Mouse (Mus musculus) limb, embryonic 13.5 days (tissue): ENCODE measurements around the gene Setd1a. TPM values are rescaled to one million over a fixed set of nuclear protein-coding genes. Genes with fewer than 3 reads are reported as not detected.
A peak's percentile ranks its signal among the peaks of the same experiment; 100 is the strongest.

Experiments used
- ATAC-seq: fragments of 200-750 bp; cut with Nextera tagmentation; 2 replicates; pipeline ENCODE4 v1.8.0; 2017; ENCODE audit warnings: low read depth, moderate number of reproducible peaks, moderate TSS enrichment; ENCODE audit not compliant: low FRiP score
- H3K27ac ChIP-seq: fragments of 300-500 bp; sonication (generic); 2 replicates; pipeline ENCODE4 v1.5.1; 2015; ENCODE audit warnings: inconsistent platforms, mild to moderate bottlenecking, moderate library complexity
- H3K27me3 ChIP-seq: fragments of 300-500 bp; sonication (generic); 2 replicates; pipeline ENCODE4 v1.6.1; 2015; ENCODE audit warnings: mild to moderate bottlenecking, inconsistent platforms
- H3K36me3 ChIP-seq: fragments of 300-500 bp; sonication (generic); 2 replicates; pipeline ENCODE4 v1.6.1; 2015; ENCODE audit warnings: inconsistent platforms, mild to moderate bottlenecking, moderate library complexity
- H3K4me1 ChIP-seq: fragments of 300-500 bp; sonication (generic); 2 replicates; pipeline ENCODE4 v1.6.1; 2015; ENCODE audit warnings: inconsistent platforms
- H3K4me2 ChIP-seq: fragments of 300-500 bp; sonication (generic); replicated peaks from 2 replicates; pipeline ENCODE4 v1.6.1; 2015; ENCODE audit warnings: inconsistent platforms, mild to moderate bottlenecking, moderate library complexity
- H3K4me3 ChIP-seq: fragments of 300-500 bp; sonication (generic); 2 replicates; pipeline ENCODE4 v1.5.1; 2015; ENCODE audit warnings: moderate library complexity, mild to moderate bottlenecking, inconsistent platforms
- H3K9ac ChIP-seq: fragments of 300-500 bp; sonication (generic); 2 replicates; pipeline ENCODE4 v1.6.1; 2015; ENCODE audit warnings: mild to moderate bottlenecking, inconsistent platforms
- H3K9me3 ChIP-seq: fragments of 300-500 bp; sonication (generic); 2 replicates; pipeline ENCODE4 v1.6.1; 2016; ENCODE audit warnings: inconsistent platforms
- WGBS: fragments of 180-500 bp; shearing (Covaris S2); methylation state at CpG from one replicate; pipeline ENCODE4 v1.1.7; 2015; 5-methylcytosine and 5-hydroxymethylcytosine counted together
- polyA plus RNA-seq: library from polyadenylated mRNA; unstranded; fragments of >200 nt; fragmentation: Nextera tagmentation; extraction: Ambion mirVana; gene quantifications from 2 replicates; pipeline ENCODE4 v1.2.1, GENCODE M21; 2015

Setd1a gene
- polyA plus RNA-seq, 1 experiment from 2014 or later, result 30.8 TPM

- H3K36me3 ChIP-seq, result peaks cover 42% of the 10 kb centered on the region
- peak overlapping the region; percentile 92 for H3K9ac ChIP-seq
- H3K4me2 ChIP-seq, result peak overlapping the region; percentile 81
- peak overlapping the region; percentile 74 for H3K4me3 ChIP-seq
- H3K4me1 ChIP-seq, result peaks cover 30% of the 10 kb centered on the region
- no peaks in the 10 kb centered on the region for H3K27me3 ChIP-seq
- H3K27ac ChIP-seq, result peak overlapping the region; percentile 97
- WGBS, result under 1% methylated on average over 62 of the region's 70 CpGs
- no peaks in the 10 kb centered on the region for H3K9me3 ChIP-seq
- ATAC-seq, result peak; percentile 91
Observed at GRCm38 (mm10) chr7:127776878-127777473, 506 bp downstream of the Setd1a start.

DNA sequence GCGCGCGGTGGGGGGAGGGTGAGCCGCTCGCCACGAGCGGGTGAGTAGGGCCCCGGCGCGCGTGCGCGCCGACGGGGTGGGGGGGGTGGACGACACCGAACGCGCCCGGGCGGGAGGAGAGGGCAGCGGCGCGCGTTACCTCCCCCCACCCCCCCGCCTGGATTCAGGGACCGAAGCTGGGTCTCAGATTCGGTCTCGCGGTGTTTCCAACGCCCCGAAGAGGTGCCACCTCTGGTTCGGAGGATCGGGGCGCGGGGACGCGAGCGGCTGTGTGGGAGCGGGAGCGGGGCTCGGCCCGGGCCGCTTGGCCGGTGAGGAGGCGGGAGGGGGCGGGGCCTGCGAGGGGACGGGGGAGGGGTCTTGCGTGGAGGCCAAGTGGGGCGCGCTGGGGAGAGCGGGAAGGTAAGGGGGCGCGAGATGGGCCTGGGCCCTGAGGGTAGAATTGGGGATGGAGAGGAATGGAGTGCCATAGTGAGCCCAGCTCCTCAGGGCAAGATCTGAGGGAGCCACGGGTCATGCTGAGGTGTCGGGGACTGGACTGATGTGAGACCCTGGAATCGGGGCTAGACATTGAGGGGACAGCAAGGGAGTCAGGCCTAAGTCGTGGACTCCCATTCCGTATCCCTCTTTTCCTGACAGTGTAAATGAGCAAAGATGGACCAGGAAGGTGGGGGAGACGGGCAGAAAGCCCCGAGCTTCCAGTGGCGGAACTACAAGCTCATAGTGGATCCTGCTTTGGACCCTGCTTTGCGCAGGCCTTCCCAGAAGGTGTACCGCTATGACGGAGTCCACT lies 1.2 kb downstream of the Setd1a start:
- peak overlapping the region; percentile 74 for H3K4me3 ChIP-seq
- peak; percentile 48 for ATAC-seq
- 3% methylated on average over 38 of the region's 66 CpGs for WGBS
- H3K36me3 ChIP-seq, result peaks cover 49% of the 10 kb centered on the region
- peak overlapping the region; percentile 81 for H3K4me2 ChIP-seq
- peak overlapping the region; percentile 92 for H3K9ac ChIP-seq
- no peaks in the 10 kb centered on the region for H3K9me3 ChIP-seq
- peak overlapping the region; percentile 97 for H3K27ac ChIP-seq
- no peaks in the 10 kb centered on the region for H3K27me3 ChIP-seq
- peaks cover 30% of the 10 kb centered on the region for H3K4me1 ChIP-seq

GRCm38 (mm10) chr7:127778350-127778749 lies 1.9 kb downstream of the Setd1a start:
- no peak for ATAC-seq
- H3K9me3 ChIP-seq, result no peaks in the 10 kb centered on the region
- H3K27ac ChIP-seq, result peak overlapping the region; percentile 97; the same call in 1 of the 2 replicates
- H3K9ac ChIP-seq, result peak overlapping the region; percentile 92
- peaks cover 30% of the 10 kb centered on the region for H3K4me1 ChIP-seq
- H3K4me2 ChIP-seq, result peak overlapping the region; percentile 81
- H3K27me3 ChIP-seq, result no peaks in the 10 kb centered on the region
- peak overlapping the region; percentile 74 for H3K4me3 ChIP-seq
- H3K36me3 ChIP-seq, result peaks cover 55% of the 10 kb centered on the region
- 82% methylated on average over 4 of the region's 4 CpGs for WGBS

DNA sequence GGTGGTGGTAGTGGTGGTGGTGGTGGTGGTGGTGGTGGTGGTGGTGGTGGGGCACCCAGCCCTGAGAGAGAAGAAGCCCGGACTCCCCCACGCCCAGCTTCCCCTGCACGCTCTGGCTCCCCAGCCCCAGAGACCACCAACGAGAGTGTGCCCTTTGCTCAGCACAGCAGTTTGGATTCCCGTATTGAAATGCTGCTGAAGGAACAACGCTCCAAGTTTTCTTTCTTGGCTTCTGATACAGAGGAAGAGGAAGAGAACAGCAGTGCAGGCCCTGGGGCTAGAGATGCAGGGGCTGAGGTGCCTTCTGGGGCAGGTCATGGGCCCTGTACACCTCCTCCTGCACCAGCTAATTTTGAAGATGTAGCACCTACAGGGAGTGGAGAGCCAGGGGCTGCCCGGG lies 8.8 kb downstream of the Setd1a start, which contains the start of gene Gm49388:
TSS of gene Gm49388 (plus strand) at position 301 of the 400 bp plus-strand sequence.
- no peak within 1 kb of the TSS for H3K4me2 ChIP-seq
- no peaks in the 10 kb centered on the region for H3K27me3 ChIP-seq
- no peak within 1 kb of the TSS for H3K9ac ChIP-seq
- WGBS, result 91% methylated on average over 7 of the region's 7 CpGs
- H3K36me3 ChIP-seq, result peaks cover 99% of the 10 kb centered on the region
- ATAC-seq, result no peak
- H3K27ac ChIP-seq, result no peak within 1 kb of the TSS
- H3K4me1 ChIP-seq, result no peaks in the 10 kb centered on the region
- no peak within 1 kb of the TSS for H3K4me3 ChIP-seq
- no peaks in the 10 kb centered on the region for H3K9me3 ChIP-seq

DNA sequence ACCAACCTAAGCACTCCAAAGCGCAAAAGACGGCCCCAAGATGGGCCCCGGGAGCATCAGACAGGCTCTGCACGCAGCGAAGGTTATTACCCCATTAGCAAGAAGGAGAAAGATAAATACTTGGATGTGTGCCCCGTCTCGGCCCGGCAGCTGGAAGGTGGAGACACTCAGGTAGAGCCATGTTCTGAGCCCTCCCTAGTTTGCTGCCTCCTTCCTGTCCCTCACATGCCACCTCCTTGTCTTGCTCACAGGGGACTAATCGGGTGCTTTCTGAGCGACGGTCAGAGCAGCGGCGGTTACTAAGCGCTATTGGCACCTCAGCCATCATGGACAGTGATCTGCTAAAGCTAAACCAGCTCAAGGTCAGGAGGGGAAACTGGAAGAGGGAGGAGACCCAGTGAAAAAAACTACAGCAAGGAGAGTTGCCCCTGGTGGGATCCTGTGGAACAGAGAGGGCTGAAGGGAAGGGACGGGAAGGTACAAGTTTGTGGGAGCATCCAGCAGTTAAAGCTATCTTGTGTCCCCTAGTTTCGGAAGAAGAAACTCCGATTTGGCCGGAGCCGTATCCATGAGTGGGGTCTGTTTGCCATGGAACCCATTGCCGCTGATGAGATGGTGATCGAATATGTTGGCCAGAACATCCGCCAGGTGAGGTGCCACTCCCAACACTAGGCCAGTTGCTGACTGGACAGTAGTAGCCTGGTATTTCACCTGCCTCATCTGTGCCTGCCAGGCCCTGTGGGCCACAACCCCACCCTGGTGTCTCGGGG lies 20.8 kb downstream of the Setd1a start:
- no peak overlapping the region for H3K27ac ChIP-seq
- WGBS, result 91% methylated on average over 23 of the region's 23 CpGs
- H3K36me3 ChIP-seq, result peaks cover 90% of the 10 kb centered on the region
- H3K9ac ChIP-seq, result no peak overlapping the region
- ATAC-seq, result no peak
- no peak overlapping the region for H3K4me3 ChIP-seq
- H3K4me2 ChIP-seq, result no peak overlapping the region
- H3K9me3 ChIP-seq, result no peaks in the 10 kb centered on the region
- no peaks in the 10 kb centered on the region for H3K27me3 ChIP-seq
- peaks cover 16% of the 10 kb centered on the region; the same call in 1 of the 2 replicates for H3K4me1 ChIP-seq

- Histone ChIP-seq H3K27ac (no peak overlapping the region), H3K36me3 (peaks cover 89% of the 10 kb centered on the region), H3K4me2 (no peak overlapping the region), H3K4me3 (no peak overlapping the region), H3K27me3 (no peaks in the 10 kb centered on the region), H3K9ac (no peak overlapping the region), H3K4me1 (peaks cover 16% of the 10 kb centered on the region; the same call in 1 of the 2 replicates), H3K9me3 (no peaks in the 10 kb centered on the region)
- no peak for ATAC-seq
- 88% methylated on average over 4 of the region's 4 CpGs for WGBS
Observed at GRCm38 (mm10) chr7:127798591-127798990, 22.1 kb downstream of the Setd1a start.

DNA sequence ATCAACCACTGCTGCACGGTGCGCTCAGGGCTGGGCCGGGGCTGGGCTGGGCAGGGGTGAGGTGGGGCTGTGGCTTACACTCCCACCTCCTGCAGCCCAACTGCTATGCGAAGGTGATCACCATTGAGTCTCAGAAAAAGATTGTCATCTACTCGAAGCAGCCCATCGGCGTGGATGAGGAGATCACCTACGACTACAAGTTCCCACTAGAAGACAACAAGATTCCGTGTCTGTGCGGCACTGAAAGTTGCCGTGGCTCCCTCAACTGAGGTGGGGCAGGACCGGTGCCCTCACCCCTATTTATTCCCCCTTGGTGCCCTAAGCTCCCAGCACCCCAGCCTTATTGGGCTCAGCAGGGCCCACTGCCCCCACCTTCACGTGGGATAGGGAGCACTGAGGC lies 22.7 kb downstream of the Setd1a start:
- 86% methylated on average over 13 of the region's 13 CpGs for WGBS
- Histone ChIP-seq H3K9ac (no peak overlapping the region), H3K4me3 (no peak overlapping the region), H3K9me3 (no peaks in the 10 kb centered on the region), H3K4me2 (no peak overlapping the region), H3K27ac (peak overlapping the region; percentile 10; the same call in 1 of the 2 replicates), H3K36me3 (peaks cover 89% of the 10 kb centered on the region), H3K27me3 (no peaks in the 10 kb centered on the region), H3K4me1 (peaks cover 16% of the 10 kb centered on the region; the same call in 1 of the 2 replicates)
- ATAC-seq, result no peak

DNA sequence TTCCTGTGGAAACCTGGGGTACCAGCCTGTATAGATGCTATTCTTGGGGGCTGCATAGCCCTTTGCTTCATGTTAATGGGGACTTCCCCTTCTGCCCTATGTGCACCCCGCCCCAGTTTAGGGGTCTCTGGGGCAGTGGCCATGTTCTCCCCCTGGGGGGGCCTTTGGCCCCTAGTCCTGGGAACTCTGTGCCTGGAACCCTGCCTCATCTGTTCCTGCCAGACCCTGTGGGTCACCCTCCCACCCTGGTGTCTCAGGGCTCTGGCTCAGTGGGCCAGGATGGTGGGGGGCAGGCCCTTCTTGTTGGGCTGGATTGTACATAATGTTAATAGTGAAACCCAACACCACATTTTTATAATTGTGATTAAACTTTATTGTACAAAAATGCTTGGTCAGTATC lies 23.3 kb downstream of the Setd1a start:
- H3K9me3 ChIP-seq, result no peaks in the 10 kb centered on the region
- 87% methylated on average over 1 of the region's 1 CpGs for WGBS
- no peak overlapping the region for H3K4me2 ChIP-seq
- no peak overlapping the region for H3K4me3 ChIP-seq
- H3K27me3 ChIP-seq, result no peaks in the 10 kb centered on the region
- peaks cover 90% of the 10 kb centered on the region for H3K36me3 ChIP-seq
- peak overlapping the region; percentile 10; the same call in 1 of the 2 replicates for H3K27ac ChIP-seq
- no peak for ATAC-seq
- no peak overlapping the region for H3K9ac ChIP-seq
- H3K4me1 ChIP-seq, result peaks cover 16% of the 10 kb centered on the region; the same call in 1 of the 2 replicates

- no peaks in the 10 kb centered on the region for H3K9me3 ChIP-seq
- H3K4me2 ChIP-seq, result peak within 1 kb of the TSS; percentile 37
- peak within 1 kb of the TSS; percentile 10; the same call in 1 of the 2 replicates for H3K27ac ChIP-seq
- peaks cover 16% of the 10 kb centered on the region; the same call in 1 of the 2 replicates for H3K4me1 ChIP-seq
- peak; percentile 82 for ATAC-seq
- WGBS, result 29% methylated on average over 6 of the region's 6 CpGs
- H3K27me3 ChIP-seq, result no peaks in the 10 kb centered on the region
- H3K9ac ChIP-seq, result 0 out of 2 replicates have a peak within 1 kb of the TSS, but pooled peaks have one; percentile 0
- peak within 1 kb of the TSS; percentile 20 for H3K4me3 ChIP-seq
- H3K36me3 ChIP-seq, result peaks cover 88% of the 10 kb centered on the region
Observed at GRCm38 (mm10) chr7:127800435-127801009, 24.1 kb downstream of the Setd1a start, which contains the start of gene Hsd3b7. Gene Hsd3b7 (plus strand): TSS chr7:127800604.

DNA sequence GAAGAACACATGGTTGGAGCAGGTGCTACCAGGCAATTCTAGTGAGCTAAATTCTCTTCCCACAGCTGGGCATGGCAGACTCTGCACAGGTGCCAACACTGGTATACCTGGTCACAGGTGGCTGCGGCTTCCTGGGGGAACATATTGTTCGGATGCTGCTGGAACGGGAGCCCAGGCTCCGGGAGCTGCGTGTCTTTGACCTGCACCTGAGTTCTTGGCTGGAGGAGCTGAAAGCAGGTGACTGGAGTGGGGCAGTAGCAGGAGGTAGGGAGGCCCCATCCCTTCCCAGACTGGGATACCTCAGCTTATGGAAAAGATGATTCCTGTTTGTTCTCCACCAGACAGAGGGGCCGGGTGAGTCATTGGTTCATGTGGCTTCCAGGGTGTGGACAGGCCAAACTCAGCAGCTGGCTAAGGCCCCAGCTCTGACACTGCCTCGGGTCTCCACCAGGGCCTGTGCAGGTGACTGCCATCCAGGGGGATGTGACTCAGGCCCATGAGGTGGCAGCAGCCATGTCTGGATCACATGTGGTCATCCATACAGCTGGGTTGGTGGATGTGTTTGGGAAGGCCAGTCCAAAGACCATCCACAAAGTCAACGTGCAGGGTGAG lies 24.6 kb downstream of the Setd1a start:
- ATAC-seq, result no peak
- Histone ChIP-seq H3K9ac (0 out of 2 replicates have a peak overlapping the region, but pooled peaks have one; percentile 0), H3K9me3 (no peaks in the 10 kb centered on the region), H3K4me2 (peak overlapping the region; percentile 37), H3K27me3 (no peaks in the 10 kb centered on the region), H3K4me3 (peak overlapping the region; percentile 20; the same call in 1 of the 2 replicates), H3K36me3 (peaks cover 86% of the 10 kb centered on the region), H3K27ac (no peak overlapping the region), H3K4me1 (peaks cover 16% of the 10 kb centered on the region; the same call in 1 of the 2 replicates)
- 86% methylated on average over 8 of the region's 8 CpGs for WGBS

- Histone ChIP-seq H3K4me3 (no peak overlapping the region), H3K9ac (no peak overlapping the region), H3K36me3 (peaks cover 82% of the 10 kb centered on the region), H3K4me1 (peaks cover 16% of the 10 kb centered on the region; the same call in 1 of the 2 replicates), H3K4me2 (no peak overlapping the region), H3K27me3 (no peaks in the 10 kb centered on the region), H3K27ac (no peak overlapping the region), H3K9me3 (no peaks in the 10 kb centered on the region)
- ATAC-seq, result no peak
- 94% methylated on average over 17 of the region's 17 CpGs for WGBS
Observed at GRCm38 (mm10) chr7:127802313-127802712, 25.8 kb downstream of the Setd1a start.
